Mouse (Mus musculus) hindbrain, embryonic 11.5 days (tissue): Measurements from ENCODE around the gene Mfap1b. TPM values are rescaled to one million over a fixed set of nuclear protein-coding genes. Genes with fewer than 3 reads are reported as not detected.
"Not testable (repeated sequence)": the region's sequence is repeated elsewhere in the genome, so short reads cannot be mapped to it uniquely, and the experiment has no call there.

Experiments used
- ATAC-seq: fragments of 200-750 bp; cut with Nextera tagmentation; 2 replicates; pipeline ENCODE4 v1.8.0; 2017; ENCODE audit warnings: mild to moderate bottlenecking, moderate TSS enrichment, moderate library complexity; ENCODE audit not compliant: low FRiP score
- DNase-seq: peaks from one replicate; pipeline ENCODE4 v3.0.0-alpha.2; 2015; ENCODE audit warnings: low spot score
- H3K27ac ChIP-seq: fragments of 300-500 bp; sonication (generic); 2 replicates; pipeline ENCODE4 v1.5.1; 2014; ENCODE audit warnings: mild to moderate bottlenecking, low read depth, low read length
- H3K27me3 ChIP-seq: fragments of 300-500 bp; sonication (generic); 2 replicates; pipeline ENCODE4 v1.6.1; 2014; ENCODE audit warnings: mild to moderate bottlenecking, low read length, moderate library complexity, mixed read lengths; ENCODE audit not compliant: control insufficient read depth, insufficient read depth
- H3K36me3 ChIP-seq: fragments of 300-500 bp; sonication (generic); 2 replicates; pipeline ENCODE4 v1.6.1; 2014; ENCODE audit warnings: mild to moderate bottlenecking, low read length, moderate library complexity, mixed read lengths; ENCODE audit not compliant: control insufficient read depth, insufficient read depth
- H3K4me1 ChIP-seq: fragments of 300-500 bp; sonication (generic); replicated peaks from 2 replicates; pipeline ENCODE4 v1.6.1; 2014; ENCODE audit warnings: low read length, mixed read lengths; ENCODE audit not compliant: control insufficient read depth, insufficient read depth
- H3K4me2 ChIP-seq: fragments of 300-500 bp; sonication (generic); replicated peaks from 2 replicates; pipeline ENCODE4 v1.6.1; 2014; ENCODE audit warnings: mild to moderate bottlenecking, low read depth, low read length
- H3K4me3 ChIP-seq: fragments of 300-500 bp; sonication (generic); 2 replicates; pipeline ENCODE4 v1.5.1; 2014; ENCODE audit warnings: low read depth, low read length
- H3K9ac ChIP-seq: fragments of 300-500 bp; sonication (generic); 2 replicates; pipeline ENCODE4 v1.6.1; 2014; ENCODE audit warnings: low read depth, low read length
- H3K9me3 ChIP-seq: fragments of 300-500 bp; sonication (generic); 2 replicates; pipeline ENCODE4 v1.6.1; 2016; ENCODE audit warnings: low read length; ENCODE audit not compliant: control insufficient read depth
- WGBS: fragments of 180-500 bp; shearing (Covaris S2); extraction: QIAGEN DNeasy Blood & Tissue Kit; methylation state at CpG from one replicate; pipeline ENCODE4 v1.1.7; 2014; 5-methylcytosine and 5-hydroxymethylcytosine counted together
- polyA plus RNA-seq: library from polyadenylated mRNA; unstranded; fragments of >200 nt; fragmentation: Nextera tagmentation; extraction: Ambion mirVana; gene quantifications from 2 replicates; pipeline ENCODE4 v1.2.1, GENCODE M21; 2014

The Mfap1b gene
- polyA plus RNA-seq, 1 experiment from 2014 or later, result 80.4 TPM

GRCm38 (mm10) chr2:121509584-121509983, 35.7 kb upstream of the Mfap1b start:
- Histone ChIP-seq H3K27me3 (no peaks in the 10 kb centered on the region), H3K9me3 (no peaks in the 10 kb centered on the region), H3K4me1 (no peaks in the 10 kb centered on the region), H3K4me3 (peak overlapping the region; percentile 15; the same call in 1 of the 2 replicates), H3K4me2 (peak overlapping the region; percentile 39), H3K9ac (peak overlapping the region; percentile 11; the same call in 1 of the 2 replicates), H3K36me3 (no peaks in the 10 kb centered on the region), H3K27ac (no peak overlapping the region)
- DNase-seq (peak; percentile 77), ATAC-seq (peak; percentile 66)
- WGBS, result 15% methylated on average over 16 of the region's 16 CpGs

- peak overlapping the region; percentile 46 for H3K4me2 ChIP-seq
- no peaks in the 10 kb centered on the region for H3K9me3 ChIP-seq
- H3K4me3 ChIP-seq, result peak overlapping the region; percentile 52
- H3K4me1 ChIP-seq, result no peaks in the 10 kb centered on the region
- 78% methylated on average over 2 of the region's 2 CpGs for WGBS
- no peaks in the 10 kb centered on the region for H3K27me3 ChIP-seq
- no peak for ATAC-seq
- H3K9ac ChIP-seq, result peak overlapping the region; percentile 40; the same call in 1 of the 2 replicates
- no peak for DNase-seq
- H3K27ac ChIP-seq, result no peak overlapping the region
- no peaks in the 10 kb centered on the region for H3K36me3 ChIP-seq
Observed at GRCm38 (mm10) chr2:121507951-121508330, 34.1 kb upstream of the Mfap1b start.

GRCm38 (mm10) chr2:121507173-121507950, 33.5 kb upstream of the Mfap1b start:
- H3K4me3 ChIP-seq, result peak overlapping the region; percentile 52
- DNase-seq, result no peak
- H3K4me1 ChIP-seq, result no peaks in the 10 kb centered on the region
- H3K27me3 ChIP-seq, result no peaks in the 10 kb centered on the region
- peak overlapping the region; percentile 40 for H3K9ac ChIP-seq
- WGBS, result 39% methylated on average over 12 of the region's 12 CpGs
- no peak for ATAC-seq
- H3K4me2 ChIP-seq, result peak overlapping the region; percentile 46
- H3K36me3 ChIP-seq, result no peaks in the 10 kb centered on the region
- no peaks in the 10 kb centered on the region for H3K9me3 ChIP-seq
- H3K27ac ChIP-seq, result no peak overlapping the region

GRCm38 (mm10) chr2:121505942-121506882, 32.3 kb upstream of the Mfap1b start, which contains the start of the genes Mfap1a and Wdr76:
Gene Mfap1a, minus strand, starts transcription at chr2:121506665.
Gene Wdr76, plus strand, starts transcription at chr2:121506723.
- peak within 1 kb of the TSS; percentile 52 for H3K4me3 ChIP-seq
- H3K4me2 ChIP-seq, result peak within 1 kb of the TSS; percentile 46
- 4% methylated on average over 38 of the region's 42 CpGs for WGBS
- not testable (repeated sequence) for H3K9me3 ChIP-seq, H3K27ac ChIP-seq, H3K36me3 ChIP-seq, H3K27me3 ChIP-seq, H3K4me1 ChIP-seq
- peak within 1 kb of the TSS; percentile 67 for H3K9ac ChIP-seq
- peak; percentile 90 for DNase-seq
- ATAC-seq, result peak; percentile 91

GRCm38 (mm10) chr2:121501550-121501949, 27.7 kb upstream of the Mfap1b start:
- H3K36me3 ChIP-seq, H3K9me3 ChIP-seq, H3K27ac ChIP-seq, H3K4me2 ChIP-seq, H3K9ac ChIP-seq, H3K27me3 ChIP-seq, ATAC-seq, H3K4me1 ChIP-seq, DNase-seq, H3K4me3 ChIP-seq: not testable (repeated sequence)
- WGBS, result 100% methylated on average over 1 of the region's 6 CpGs

GRCm38 (mm10) chr2:121484403-121484802, 10.5 kb upstream of the Mfap1b start:
- not testable (repeated sequence) for DNase-seq, H3K4me3 ChIP-seq, H3K9ac ChIP-seq, H3K27me3 ChIP-seq, H3K9me3 ChIP-seq, ATAC-seq, H3K36me3 ChIP-seq, H3K4me1 ChIP-seq, H3K4me2 ChIP-seq, H3K27ac ChIP-seq
- no CpG with 5 or more reads among the region's 2 CpGs for WGBS

GRCm38 (mm10) chr2:121483576-121483975, 9.7 kb upstream of the Mfap1b start:
- H3K4me3 ChIP-seq, result no peak overlapping the region
- H3K27me3 ChIP-seq, result no peaks in the 10 kb centered on the region
- no peaks in the 10 kb centered on the region for H3K9me3 ChIP-seq
- DNase-seq (no peak), ATAC-seq (no peak)
- no peaks in the 10 kb centered on the region for H3K4me1 ChIP-seq
- no peaks in the 10 kb centered on the region for H3K36me3 ChIP-seq
- no peak overlapping the region for H3K27ac ChIP-seq
- no peak overlapping the region for H3K9ac ChIP-seq
- WGBS, result 39% methylated on average over 8 of the region's 8 CpGs
- no peak overlapping the region for H3K4me2 ChIP-seq

- not testable (repeated sequence) for H3K9me3 ChIP-seq, ATAC-seq, H3K27me3 ChIP-seq, H3K4me3 ChIP-seq, H3K36me3 ChIP-seq, H3K4me2 ChIP-seq, H3K4me1 ChIP-seq, H3K27ac ChIP-seq, DNase-seq, H3K9ac ChIP-seq
- 87% methylated on average over 13 of the region's 13 CpGs for WGBS
Observed at GRCm38 (mm10) chr2:121480916-121481315, 7.0 kb upstream of the Mfap1b start.
